Mouse (Mus musculus): ENCODE measurements around the gene Cdipt. TPM values are rescaled to one million over a fixed set of nuclear protein-coding genes. Genes with fewer than 3 reads are reported as not detected.

The Cdipt gene
- polyA plus RNA-seq (2017; shearing (Covaris generic)), result 127 TPM

DNA sequence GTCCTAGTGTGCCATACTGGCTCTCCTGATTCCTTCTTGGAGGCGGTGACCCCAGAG is at the start of gene Cdipt:
Cdipt (plus strand) TSS at position 22 of the 57 bp plus-strand sequence.

DNA sequence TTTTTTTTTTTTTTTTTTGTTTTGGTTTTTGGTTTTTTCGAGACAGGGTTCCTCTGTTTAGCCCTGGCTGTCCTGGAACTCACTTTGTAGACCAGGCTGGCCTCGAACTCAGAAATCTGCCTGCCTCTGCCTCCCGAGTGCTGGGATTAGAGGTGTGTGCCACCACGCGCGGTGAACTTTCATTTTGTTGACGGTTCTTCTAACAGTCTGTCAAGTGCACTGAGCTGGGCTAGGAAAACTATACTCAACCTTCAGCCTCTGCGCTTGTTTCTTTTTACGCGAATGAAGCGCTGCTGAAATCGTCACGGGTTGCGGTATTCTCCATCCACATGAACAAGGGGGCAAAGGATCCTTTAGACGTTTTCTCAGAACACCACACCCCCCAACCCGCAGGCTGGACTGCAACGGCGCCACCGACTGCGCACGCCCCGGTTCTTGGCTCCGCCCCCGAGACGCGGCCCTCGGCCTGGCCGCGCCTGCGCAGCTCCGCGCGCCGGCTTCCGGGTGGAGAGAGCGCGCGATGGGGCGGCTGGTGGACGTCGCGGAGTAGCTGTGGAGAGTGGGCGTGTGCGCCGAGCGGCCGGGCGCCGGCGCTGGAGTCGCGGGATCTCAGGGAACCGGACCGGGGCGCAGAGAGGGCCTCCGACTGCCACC is 47.2 kb upstream of the Cdipt start, which contains the start of gene Kctd13:
Kctd13 (plus strand) TSS at position 496 of the 654 bp plus-strand sequence.

DNA sequence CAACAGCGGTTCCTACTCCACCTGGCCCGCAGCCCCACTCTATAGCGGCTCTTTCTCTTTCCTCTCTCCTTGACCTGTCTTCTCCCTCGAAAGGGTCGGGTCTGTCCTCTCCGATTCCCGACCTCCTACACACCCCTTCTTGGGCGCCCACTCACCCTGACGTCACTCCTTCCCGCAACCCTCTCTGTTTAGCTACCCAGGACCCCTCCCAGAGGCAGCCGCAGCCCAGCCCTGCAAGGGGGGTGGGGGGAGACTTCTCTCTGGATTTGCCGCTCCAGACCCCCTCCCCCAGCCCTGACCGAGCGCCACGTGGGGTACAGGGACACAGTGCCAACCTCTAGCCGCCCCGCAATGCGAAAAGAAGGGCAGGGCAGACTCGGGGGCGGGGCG is 26.3 kb upstream of the Cdipt start, which contains the start of gene Asphd1:
Asphd1 (minus strand) TSS at position 180 of the 390 bp plus-strand sequence.

DNA sequence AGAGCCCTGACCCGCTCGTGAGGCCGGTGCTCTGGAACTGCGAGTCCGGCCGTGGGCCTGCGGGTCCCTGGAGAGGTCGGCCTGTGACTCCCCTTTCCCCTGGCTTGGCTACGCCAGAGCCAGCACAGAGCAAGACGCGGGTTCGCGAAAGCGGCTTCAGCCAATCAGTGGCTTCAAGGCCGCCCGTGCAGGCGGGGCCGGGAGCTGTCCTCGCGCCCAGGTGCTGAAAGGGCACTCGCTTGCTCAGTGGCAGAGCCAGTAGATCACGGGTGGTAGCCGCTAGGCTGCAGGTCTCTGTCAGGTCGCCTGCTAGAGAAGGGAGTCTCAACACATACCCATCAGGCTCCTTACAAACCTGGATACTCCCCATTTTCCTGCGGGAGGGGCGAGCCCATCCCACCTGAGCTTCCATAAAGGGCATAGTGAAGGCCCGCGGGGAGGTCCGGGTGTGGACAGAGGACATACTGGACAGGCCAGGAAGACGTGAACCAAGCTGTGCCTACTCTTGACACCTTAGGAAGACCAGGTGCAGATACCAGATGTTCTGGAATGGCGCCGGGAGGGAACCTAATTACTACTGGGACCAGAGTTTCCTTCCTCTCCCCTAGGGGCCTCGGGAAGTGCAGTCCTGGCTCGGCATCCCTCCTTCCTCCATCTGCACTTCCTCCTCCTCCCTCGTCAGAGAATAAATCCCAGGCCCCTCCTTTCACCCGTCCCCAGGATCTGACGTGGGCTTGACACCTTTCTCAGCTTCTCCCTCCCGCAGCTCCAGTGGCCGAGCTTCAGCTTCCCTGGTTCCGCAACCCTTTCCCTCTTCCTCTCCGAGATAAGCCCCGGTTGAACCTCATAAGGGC is 25.7 kb upstream of the Cdipt start, which contains the start of gene Sez6l2:
Sez6l2 (plus strand) TSS at position 771 of the 854 bp plus-strand sequence.

DNA sequence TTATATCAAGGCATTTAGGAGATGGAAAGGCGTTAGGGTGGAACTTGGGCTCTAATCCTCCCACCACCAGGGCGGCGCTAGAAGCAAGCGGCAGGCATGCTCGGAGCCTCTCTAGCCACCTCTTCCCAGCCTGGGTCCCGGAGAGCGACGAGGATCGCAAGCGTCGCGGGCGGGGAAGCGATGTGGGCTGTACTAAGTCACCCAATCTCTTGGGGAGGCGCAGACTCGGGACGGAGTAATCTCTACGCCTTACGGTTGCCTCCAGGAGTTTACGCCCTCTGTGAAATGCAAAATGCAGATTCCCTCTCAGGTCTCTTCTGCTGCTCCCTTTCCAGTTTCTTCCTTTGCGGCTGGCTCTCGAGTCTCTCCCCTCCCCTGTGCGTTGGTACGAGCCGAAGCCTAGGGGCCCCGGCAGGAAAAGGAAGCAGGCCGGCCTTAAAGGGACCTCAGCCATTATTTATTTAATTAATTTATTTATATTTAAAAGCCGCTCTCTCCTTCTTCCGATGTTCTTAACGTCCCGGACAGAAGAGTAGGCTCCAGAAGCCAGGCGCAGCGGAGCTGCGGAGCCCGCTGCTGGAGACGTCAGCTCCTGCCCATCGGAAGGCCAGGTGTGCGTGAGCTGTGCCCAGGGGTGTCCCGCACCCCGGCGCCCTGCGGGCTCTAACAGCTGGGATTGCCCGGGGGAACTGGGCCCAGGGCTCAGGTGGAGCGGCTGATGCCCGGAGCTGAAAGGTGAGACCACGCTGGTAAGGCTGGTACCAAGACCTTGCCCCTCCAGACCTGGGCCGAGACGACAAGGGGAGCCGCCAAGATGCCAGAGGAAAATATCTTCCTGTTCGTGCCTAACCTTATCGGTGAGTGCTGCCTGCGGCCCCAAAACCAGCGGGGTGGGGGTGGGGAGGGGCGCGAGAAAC is 494 bp downstream of the Cdipt start, which contains the start of gene Cdiptos:
Cdiptos (minus strand) TSS at position 149 of the 917 bp plus-strand sequence.

DNA sequence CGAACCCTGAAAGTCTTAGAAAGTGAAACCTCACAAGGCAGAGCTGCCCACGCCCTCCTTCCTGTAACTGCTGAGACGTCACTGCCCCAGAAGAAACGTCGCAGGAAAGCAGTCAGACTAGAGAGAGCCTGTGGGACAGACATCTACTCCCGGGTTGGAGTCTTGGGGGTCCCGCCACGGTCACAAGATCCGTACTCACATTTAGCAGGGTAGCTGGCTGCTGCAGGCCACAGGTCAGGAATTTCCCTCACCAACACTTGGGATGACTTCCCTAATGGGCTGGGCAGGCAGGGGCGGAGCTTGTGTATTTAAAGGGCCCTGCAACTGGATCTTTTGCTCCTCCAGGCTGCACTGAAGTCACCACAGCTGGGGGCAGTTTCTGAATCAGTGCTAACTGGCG is 38.6 kb downstream of the Cdipt start, which contains the start of gene Mvp:
Mvp (minus strand) TSS at position 302 of the 400 bp plus-strand sequence.

DNA sequence TGATC is 40.6 kb downstream of the Cdipt start, which contains the start of gene Pagr1b:
Pagr1b (minus strand) TSS at position 4 of the 5 bp plus-strand sequence.

DNA sequence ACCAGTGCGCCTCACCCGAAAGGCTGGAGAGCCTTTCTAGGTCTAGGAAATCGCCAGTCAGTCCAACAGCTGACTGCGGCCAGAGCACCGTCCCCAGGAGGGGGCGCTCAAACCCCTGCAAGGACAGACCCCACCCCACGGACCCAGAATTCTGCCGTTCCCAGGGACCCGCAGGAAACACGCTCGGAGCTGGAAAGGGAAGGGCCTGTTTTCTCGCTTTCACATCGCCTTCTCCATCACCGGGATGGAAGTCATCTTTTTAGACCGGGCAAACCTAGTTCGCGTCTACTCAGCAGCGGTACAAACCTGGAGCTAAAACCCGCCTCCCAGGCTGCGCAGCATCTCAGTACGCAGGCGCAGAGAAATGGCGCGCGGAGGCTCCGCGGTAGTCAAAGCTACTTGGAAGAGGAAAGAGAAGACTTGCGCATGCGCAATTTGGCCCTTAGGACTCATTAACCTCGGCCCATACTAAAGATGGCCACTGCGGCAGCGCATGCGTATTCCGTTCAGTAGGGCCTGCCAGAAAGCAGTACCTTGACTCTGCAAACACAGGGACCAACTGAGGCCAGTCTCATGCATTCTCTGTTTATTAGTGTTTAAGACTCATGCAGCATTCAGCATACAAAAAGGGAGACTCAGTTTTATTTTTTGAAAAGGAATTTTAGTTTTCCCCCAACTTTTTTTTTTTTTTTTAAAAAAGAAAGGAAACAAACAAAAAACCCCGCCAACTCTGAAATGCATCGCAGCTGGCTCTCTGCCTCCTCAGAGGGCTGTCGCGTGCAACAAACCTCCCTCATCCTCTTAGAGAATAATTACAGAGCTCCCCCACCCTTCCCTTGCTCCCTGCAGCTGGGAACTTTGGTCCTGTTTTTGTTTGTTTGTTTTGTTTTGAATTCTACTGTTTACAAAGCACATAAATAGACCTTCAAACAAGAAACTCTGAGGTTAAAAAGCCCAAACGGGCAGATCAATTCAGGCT is 41.5 kb downstream of the Cdipt start, which contains the start of gene Pagr1a:
Pagr1a (minus strand) TSS at position 382 of the 979 bp plus-strand sequence.

DNA sequence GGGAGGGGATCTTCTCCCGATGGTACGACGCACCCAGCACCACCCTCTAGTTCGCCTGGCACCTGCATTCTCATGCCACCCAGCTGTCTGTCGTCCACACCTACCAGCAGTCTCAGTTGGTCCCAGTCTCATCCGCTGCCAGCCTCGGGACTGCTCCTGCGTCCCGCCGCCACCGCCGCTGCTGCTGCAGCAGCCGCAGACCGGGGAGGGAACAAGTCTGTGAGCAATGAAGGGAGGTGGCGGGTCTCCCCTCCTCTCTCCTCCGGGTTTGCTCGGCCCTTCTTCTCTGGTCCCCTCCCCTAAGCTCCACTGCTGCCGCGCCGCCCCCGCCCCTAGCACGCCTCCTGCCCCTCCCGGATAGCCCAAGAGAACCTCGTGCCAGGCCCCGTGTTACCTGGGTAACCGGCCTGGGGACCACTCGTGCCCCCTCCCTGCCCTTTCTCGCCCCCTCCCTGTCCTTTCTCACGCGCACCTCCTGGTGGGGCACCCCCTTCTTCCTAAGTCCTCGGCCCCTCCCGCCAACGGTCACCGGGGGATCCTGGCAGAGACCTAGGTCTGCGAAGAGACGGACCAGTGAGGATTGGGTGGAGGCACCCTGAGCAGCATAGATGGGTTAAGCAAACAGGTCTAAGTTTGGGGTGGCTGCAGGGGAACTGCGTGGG is 45.3 kb downstream of the Cdipt start, which contains the start of the genes Gm42742 and Prrt2:
Gm42742 (minus strand) TSS at position 197 of the 662 bp plus-strand sequence.
Prrt2 (minus strand) TSS at position 311 of the 662 bp plus-strand sequence.

DNA sequence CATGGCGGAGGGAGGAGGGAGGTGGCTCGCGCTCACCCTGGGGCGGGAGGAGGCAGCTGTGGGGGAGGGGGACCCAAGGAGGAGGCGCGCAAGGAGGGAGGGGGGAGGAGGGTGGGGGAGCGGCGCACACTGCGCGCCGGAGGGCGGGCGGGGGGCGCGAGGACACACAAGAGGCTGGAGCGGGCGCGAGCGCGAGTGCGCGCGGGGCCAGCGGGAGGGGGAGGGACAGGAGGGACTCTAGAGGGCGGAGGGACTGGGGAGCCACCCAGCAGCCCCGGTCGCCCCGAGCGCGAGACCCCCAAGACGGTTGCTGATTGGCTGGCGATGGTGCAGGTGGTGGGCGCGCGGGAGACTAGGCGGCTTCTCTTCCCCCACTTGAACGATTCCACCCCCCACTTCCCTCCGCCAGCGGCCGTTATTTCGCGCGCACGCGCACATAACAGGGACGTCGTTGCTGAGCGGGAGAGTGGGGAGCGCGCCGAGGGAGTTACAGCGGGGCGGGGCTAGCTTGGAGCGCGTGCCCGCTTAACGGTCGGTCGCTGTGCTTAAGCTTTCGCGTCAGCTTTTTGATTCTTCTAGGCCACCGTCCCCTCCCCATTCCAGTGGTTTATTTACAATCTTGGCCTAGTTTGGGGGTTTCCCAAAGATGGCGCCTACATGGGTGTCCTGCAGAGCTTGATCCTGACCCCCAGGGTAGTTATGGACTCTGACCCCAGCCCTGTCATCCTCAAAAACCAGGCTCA is 51.4 kb downstream of the Cdipt start, which contains the start of gene Maz:
Maz (minus strand) TSS at position 54 of the 743 bp plus-strand sequence.

Other genes with a start within 250 kb of the Cdipt start
- 18.7 TPM for gene Mapk3, start 216.3 kb upstream of the Cdipt start, polyA plus RNA-seq (2017; shearing (Covaris generic))
- gene Gdpd3, start 209.6 kb upstream of the Cdipt start, polyA plus RNA-seq (2017; shearing (Covaris generic)), result 2.5 TPM
- gene Ypel3, start 199.0 kb upstream of the Cdipt start, polyA plus RNA-seq (2017; shearing (Covaris generic)), result 341 TPM
- 2.8 TPM for gene Tbx6, start 194.4 kb upstream of the Cdipt start, polyA plus RNA-seq (2017; shearing (Covaris generic))
- 405 TPM for gene Ppp4c, start 183.4 kb upstream of the Cdipt start, polyA plus RNA-seq (2017; shearing (Covaris generic))
- gene Fam57b, start 178.2 kb upstream of the Cdipt start, polyA plus RNA-seq (2017; shearing (Covaris generic)), result not detected
- not detected for gene 4930451I11Rik, start 144.3 kb upstream of the Cdipt start, polyA plus RNA-seq (2017; shearing (Covaris generic))
- gene Doc2a, start 128.5 kb upstream of the Cdipt start, polyA plus RNA-seq (2017; shearing (Covaris generic)), result 0.45 TPM
- gene Hirip3, start 113.9 kb upstream of the Cdipt start, polyA plus RNA-seq (2017; shearing (Covaris generic)), result 13.9 TPM
- 55.1 TPM for gene Ino80e, start 113.5 kb upstream of the Cdipt start, polyA plus RNA-seq (2017; shearing (Covaris generic))
- 39.3 TPM for gene Taok2, start 91.2 kb upstream of the Cdipt start, polyA plus RNA-seq (2017; shearing (Covaris generic))
- gene Tmem219, start 53.0 kb upstream of the Cdipt start, polyA plus RNA-seq (2017; shearing (Covaris generic)), result 41.2 TPM
- gene Kctd13, start 47.0 kb upstream of the Cdipt start, polyA plus RNA-seq (2017; shearing (Covaris generic)), result 37.4 TPM
- gene Asphd1, start 26.3 kb upstream of the Cdipt start, polyA plus RNA-seq (2017; shearing (Covaris generic)), result 0.30 TPM
- gene Sez6l2, start 25.4 kb upstream of the Cdipt start, polyA plus RNA-seq (2017; shearing (Covaris generic)), result 0.27 TPM
- 0.57 TPM for gene Cdiptos, start 184 bp downstream of the Cdipt start, polyA plus RNA-seq (2017; shearing (Covaris generic))
- 75.7 TPM for gene Mvp, start 38.7 kb downstream of the Cdipt start, polyA plus RNA-seq (2017; shearing (Covaris generic))
- gene Pagr1b, start 40.6 kb downstream of the Cdipt start, polyA plus RNA-seq (2017; shearing (Covaris generic)), result 1.7 TPM
- gene Pagr1a, start 41.4 kb downstream of the Cdipt start, polyA plus RNA-seq (2017; shearing (Covaris generic)), result 49.8 TPM
- gene Gm42742, start 45.2 kb downstream of the Cdipt start, polyA plus RNA-seq (2017; shearing (Covaris generic)), result 13.4 TPM
- 4.9 TPM for gene Prrt2, start 45.3 kb downstream of the Cdipt start, polyA plus RNA-seq (2017; shearing (Covaris generic))
- gene Maz, start 51.1 kb downstream of the Cdipt start, polyA plus RNA-seq (2017; shearing (Covaris generic)), result 66.5 TPM
- 3.0 TPM for gene Kif22, start 66.6 kb downstream of the Cdipt start, polyA plus RNA-seq (2017; shearing (Covaris generic))
- gene Zg16, start 111.4 kb downstream of the Cdipt start, polyA plus RNA-seq (2017; shearing (Covaris generic)), result not detected
- 70.4 TPM for gene AI467606, start 115.4 kb downstream of the Cdipt start, polyA plus RNA-seq (2017; shearing (Covaris generic))
- 11.2 TPM for gene Qprt, start 146.3 kb downstream of the Cdipt start, polyA plus RNA-seq (2017; shearing (Covaris generic))
- gene Spn, start 161.9 kb downstream of the Cdipt start, polyA plus RNA-seq (2017; shearing (Covaris generic)), result 49.4 TPM
- gene Cd2bp2, start 220.1 kb downstream of the Cdipt start, polyA plus RNA-seq (2017; shearing (Covaris generic)), result 72.4 TPM
- gene Tbc1d10b, start 232.6 kb downstream of the Cdipt start, polyA plus RNA-seq (2017; shearing (Covaris generic)), result 63.5 TPM
- gene Mylpf, start 233.0 kb downstream of the Cdipt start, polyA plus RNA-seq (2017; shearing (Covaris generic)), result 13.0 TPM